Mouse (Mus musculus) small intestine, adult 2 months (tissue): Measurements from ENCODE around the gene Atad3a.

ENCODE experiments used
- CTCF ChIP-seq: fragments of 200-500 bp; IDR thresholded peaks from 2 replicates; pipeline ENCODE4 v1.5.1; 2012; ENCODE audit warnings: low read depth, mild to moderate bottlenecking, control low read depth, inconsistent platforms, low read length, moderate library complexity, mixed read lengths; ENCODE audit not compliant: insufficient replicate concordance, insufficient read length; ENCODE audit errors: extremely low read depth
- POLR2A ChIP-seq: fragments of 200-500 bp; IDR thresholded peaks from 2 replicates; pipeline ENCODE4 v1.6.1; 2012; ENCODE audit warnings: low read depth, mild to moderate bottlenecking, control low read depth, inconsistent platforms, low read length, moderate library complexity

DNA sequence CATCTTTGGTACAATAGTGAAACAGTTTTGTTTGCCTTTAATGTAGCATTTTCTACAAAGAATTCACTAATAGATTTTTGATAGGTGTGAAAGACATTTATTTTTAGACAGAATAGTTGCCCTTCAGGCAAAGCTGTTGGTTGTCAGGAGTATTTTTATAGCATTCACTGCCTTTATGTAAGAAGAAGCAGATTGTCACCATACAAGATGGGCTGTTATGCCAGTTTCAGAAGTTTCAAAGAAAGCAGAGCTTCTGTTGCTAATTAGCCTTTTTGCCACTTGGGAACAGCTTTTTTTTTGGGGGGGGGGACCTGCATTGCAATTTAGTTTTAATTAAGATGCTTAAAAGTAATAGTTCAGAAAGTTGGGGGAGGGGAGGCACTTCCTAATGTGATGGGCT is 51.9 kb downstream of the Atad3a start:
- no peak for TF ChIP-seq CTCF
- no peak for TF ChIP-seq POLR2A
